Mouse (Mus musculus) CH12.LX (cell line): ENCODE measurements at regions not wholly inside any gene's neighbourhood (a gene's known extent, or its start where the extent isn't known, plus 50 kb on each side); places are given as distances from the start of the nearest gene placed in this dataset.

Source experiments
- BHLHE40 ChIP-seq: IDR thresholded peaks from 2 replicates; pipeline ENCODE4 v1.6.1; 2011; ENCODE audit warnings: mild to moderate bottlenecking, low read depth, low read length, improper control_type of control experiment
- CHD1 ChIP-seq: IDR thresholded peaks from 2 replicates; pipeline ENCODE4 v1.6.1; 2012; ENCODE audit warnings: low read depth, low read length, improper control_type of control experiment, inconsistent platforms
- CTCF ChIP-seq, 2 experiments: IDR thresholded peaks in 1 of 2; conservative IDR thresholded peaks in 1 of 2; 2 replicates each; pipeline ENCODE4 v1.5.1; 2011 to 2012; ENCODE audit warnings: low read depth in 2 of 2, low read length in 2 of 2, improper control_type of control experiment in 1 of 2, inconsistent platforms in 1 of 2, mild to moderate bottlenecking in 1 of 2, moderate library complexity in 1 of 2
- E2F4 ChIP-seq: IDR thresholded peaks from 2 replicates; pipeline ENCODE4 v1.6.1; 2011; ENCODE audit warnings: low read depth, low read length, improper control_type of control experiment; ENCODE audit not compliant: insufficient replicate concordance
- EP300 ChIP-seq: IDR thresholded peaks from 2 replicates; pipeline ENCODE4 v1.6.1; 2011; ENCODE audit warnings: low read length, improper control_type of control experiment
- ETS1 ChIP-seq: conservative IDR thresholded peaks from 2 replicates; pipeline ENCODE4 v1.6.1; 2012; ENCODE audit warnings: low read depth, mild to moderate bottlenecking, inconsistent platforms, low read length, improper control_type of control experiment, moderate library complexity
- HCFC1 ChIP-seq: IDR thresholded peaks from 2 replicates; pipeline ENCODE4 v1.6.1; 2012; ENCODE audit warnings: low read depth, mild to moderate bottlenecking, inconsistent platforms, low read length, improper control_type of control experiment
- MAX ChIP-seq: IDR thresholded peaks from 2 replicates; pipeline ENCODE4 v1.6.1; 2011; ENCODE audit warnings: low read length, improper control_type of control experiment
- MEF2A ChIP-seq: IDR thresholded peaks from 2 replicates; pipeline ENCODE4 v1.6.1; 2014; ENCODE audit warnings: low read depth, mild to moderate bottlenecking, inconsistent platforms, low read length, improper control_type of control experiment, borderline replicate concordance
- MXI1 ChIP-seq: IDR thresholded peaks from 2 replicates; pipeline ENCODE4 v1.6.1; 2011; ENCODE audit warnings: mild to moderate bottlenecking, low read depth, low read length, improper control_type of control experiment
- NRF1 ChIP-seq: IDR thresholded peaks from 2 replicates; pipeline ENCODE4 v1.6.1; 2014; ENCODE audit warnings: low read depth, mild to moderate bottlenecking, inconsistent platforms, low read length, improper control_type of control experiment, moderate library complexity
- POLR2A ChIP-seq: IDR thresholded peaks from 2 replicates; pipeline ENCODE4 v1.6.1; 2011; ENCODE audit warnings: low read depth, mild to moderate bottlenecking, improper control_type of control experiment, low read length
- RAD21 ChIP-seq: IDR thresholded peaks from 2 replicates; pipeline ENCODE4 v1.6.1; 2011; ENCODE audit warnings: low read depth, mild to moderate bottlenecking, low read length, improper control_type of control experiment, moderate library complexity
- ZNF384 ChIP-seq: IDR thresholded peaks from 2 replicates; pipeline ENCODE4 v1.6.1; 2012; ENCODE audit warnings: low read depth, low read length, improper control_type of control experiment, inconsistent platforms

GRCm38 (mm10) chr12:7421826-7422540 is 555.5 kb upstream of the Apob start:
- TF ChIP-seq EP300, result no peak
- no peak for TF ChIP-seq ETS1
- no peak for TF ChIP-seq E2F4
- no peak for TF ChIP-seq CTCF (conservative IDR thresholded peaks at IDR 0.05 in 1 of 2, IDR thresholded peaks at IDR 0.05 in 1 of 2; ENCODE audit: low read depth in 2 of 2, low read length in 2 of 2)
- no peak for TF ChIP-seq RAD21
- TF ChIP-seq ZNF384, result no peak
- no peak for TF ChIP-seq HCFC1
- TF ChIP-seq POLR2A, result no peak
- TF ChIP-seq CHD1, result no peak
- no peak for TF ChIP-seq NRF1
- TF ChIP-seq MAX, result no peak
- TF ChIP-seq BHLHE40, result no peak
- TF ChIP-seq MXI1, result no peak
- no peak for TF ChIP-seq MEF2A
